Mouse (Mus musculus) liver, embryonic 13.5 days (tissue): ENCODE measurements around the gene Tbx2. TPM values are rescaled to one million over a fixed set of nuclear protein-coding genes. Genes with fewer than 3 reads are reported as not detected.
A peak's percentile ranks its signal among the peaks of the same experiment; 100 is the strongest.

Experiments
- ATAC-seq: fragments of 200-750 bp; cut with Nextera tagmentation; 2 replicates; pipeline ENCODE4 v1.8.0; 2017; ENCODE audit warnings: low read depth, mild to moderate bottlenecking, moderate number of reproducible peaks, moderate library complexity
- DNase-seq: peaks from one replicate; pipeline ENCODE4 v3.0.0; 2022
- H3K27ac ChIP-seq: fragments of 300-500 bp; sonication (generic); 2 replicates; pipeline ENCODE4 v1.5.1; 2015; ENCODE audit warnings: moderate library complexity, mild to moderate bottlenecking, inconsistent platforms
- H3K27me3 ChIP-seq: fragments of 300-500 bp; sonication (generic); 2 replicates; pipeline ENCODE4 v1.6.1; 2015; ENCODE audit warnings: mild to moderate bottlenecking, inconsistent platforms
- H3K36me3 ChIP-seq: fragments of 300-500 bp; sonication (generic); 2 replicates; pipeline ENCODE4 v1.6.1; 2015; ENCODE audit warnings: mild to moderate bottlenecking, inconsistent platforms
- H3K4me1 ChIP-seq: fragments of 300-500 bp; sonication (generic); replicated peaks from 2 replicates; pipeline ENCODE4 v1.6.1; 2015; ENCODE audit warnings: inconsistent platforms
- H3K4me2 ChIP-seq: fragments of 300-500 bp; sonication (generic); 2 replicates; pipeline ENCODE4 v1.6.1; 2015; ENCODE audit warnings: inconsistent platforms, mild to moderate bottlenecking, moderate library complexity
- H3K4me3 ChIP-seq: fragments of 300-500 bp; sonication (generic); replicated peaks from 2 replicates; pipeline ENCODE4 v1.5.1; 2015; ENCODE audit warnings: mild to moderate bottlenecking, inconsistent platforms
- H3K9ac ChIP-seq: fragments of 300-500 bp; sonication (generic); 2 replicates; pipeline ENCODE4 v1.6.1; 2015; ENCODE audit warnings: mild to moderate bottlenecking, inconsistent platforms
- H3K9me3 ChIP-seq: fragments of 300-500 bp; sonication (generic); replicated peaks from 2 replicates; pipeline ENCODE4 v1.6.1; 2016; ENCODE audit warnings: inconsistent platforms
- WGBS: fragments of 180-500 bp; shearing (Covaris S2); methylation state at CpG from one replicate; pipeline ENCODE4 v1.1.7; 2015; ENCODE audit not compliant: insufficient replicate concordance; 5-methylcytosine and 5-hydroxymethylcytosine counted together
- polyA plus RNA-seq: library from polyadenylated mRNA; unstranded; fragments of >200 nt; fragmentation: Nextera tagmentation; extraction: Ambion mirVana; gene quantifications from 2 replicates; pipeline ENCODE4 v1.2.1, GENCODE M21; 2015

Tbx2 gene
- polyA plus RNA-seq, 1 experiment from 2014 or later, result 0.25 TPM

GRCm38 (mm10) chr11:85835753-85836522, 3.6 kb downstream of the Tbx2 start:
- H3K9ac ChIP-seq, result no peak overlapping the region

GRCm38 (mm10) chr11:85836523-85837290, 4.4 kb downstream of the Tbx2 start:
- Histone ChIP-seq H3K27me3 (peaks cover 100% of the 10 kb centered on the region), H3K4me2 (peak overlapping the region; percentile 28)

More at GRCm38 (mm10) chr11:85835753-85836522, 3.6 kb downstream of the Tbx2 start:
- no peaks in the 10 kb centered on the region for H3K9me3 ChIP-seq
- no peaks in the 10 kb centered on the region for H3K36me3 ChIP-seq
- peaks cover 100% of the 10 kb centered on the region for H3K27me3 ChIP-seq
- H3K4me2 ChIP-seq, result no peak overlapping the region
- H3K4me3 ChIP-seq, result no peak overlapping the region; the same call in 1 of the 2 replicates
- 14% methylated on average over 16 of the region's 16 CpGs for WGBS
- H3K27ac ChIP-seq, result no peak overlapping the region
- DNase-seq, result no peak
- H3K4me1 ChIP-seq, result peaks cover 33% of the 10 kb centered on the region
- ATAC-seq, result no peak

GRCm38 (mm10) chr11:85837291-85837647, 4.9 kb downstream of the Tbx2 start:
- no peak overlapping the region for H3K9ac ChIP-seq
- H3K36me3 ChIP-seq, result no peaks in the 10 kb centered on the region
- H3K4me2 ChIP-seq, result peak overlapping the region; percentile 28
- H3K9me3 ChIP-seq, result no peaks in the 10 kb centered on the region
- peaks cover 100% of the 10 kb centered on the region for H3K27me3 ChIP-seq
- 4% methylated on average over 18 of the region's 18 CpGs for WGBS
- H3K4me3 ChIP-seq, result peak overlapping the region; percentile 18
- DNase-seq (no peak), ATAC-seq (no peak)
- no peak overlapping the region for H3K27ac ChIP-seq
- H3K4me1 ChIP-seq, result peaks cover 28% of the 10 kb centered on the region

More at GRCm38 (mm10) chr11:85836523-85837290, 4.4 kb downstream of the Tbx2 start:
- no peaks in the 10 kb centered on the region for H3K9me3 ChIP-seq
- H3K27ac ChIP-seq, result no peak overlapping the region
- peak overlapping the region; percentile 18 for H3K4me3 ChIP-seq
- H3K9ac ChIP-seq, result no peak overlapping the region
- H3K36me3 ChIP-seq, result no peaks in the 10 kb centered on the region
- peaks cover 29% of the 10 kb centered on the region for H3K4me1 ChIP-seq
- DNase-seq (no peak), ATAC-seq (no peak)
- 6% methylated on average over 32 of the region's 32 CpGs for WGBS

GRCm38 (mm10) chr11:85837648-85838423, 5.5 kb downstream of the Tbx2 start:
- Histone ChIP-seq H3K9me3 (no peaks in the 10 kb centered on the region), H3K36me3 (no peaks in the 10 kb centered on the region), H3K4me3 (peak overlapping the region; percentile 18), H3K27me3 (peaks cover 100% of the 10 kb centered on the region), H3K4me1 (peaks cover 27% of the 10 kb centered on the region), H3K4me2 (peak overlapping the region; percentile 28), H3K9ac (peak overlapping the region; percentile 23; the same call in 1 of the 2 replicates), H3K27ac (no peak overlapping the region)
- DNase-seq (no peak), ATAC-seq (no peak)
- WGBS, result 2% methylated on average over 67 of the region's 67 CpGs

GRCm38 (mm10) chr11:85838424-85839257, 6.3 kb downstream of the Tbx2 start:
- WGBS, result 12% methylated on average over 20 of the region's 20 CpGs
- no peak overlapping the region for H3K27ac ChIP-seq
- no peak for ATAC-seq
- H3K36me3 ChIP-seq, result no peaks in the 10 kb centered on the region
- DNase-seq, result no peak
- H3K9me3 ChIP-seq, result no peaks in the 10 kb centered on the region
- peaks cover 29% of the 10 kb centered on the region for H3K4me1 ChIP-seq
- H3K4me3 ChIP-seq, result peak overlapping the region; percentile 18
- H3K9ac ChIP-seq, result no peak overlapping the region
- peak overlapping the region; percentile 28; the same call in 1 of the 2 replicates for H3K4me2 ChIP-seq
- H3K27me3 ChIP-seq, result peaks cover 100% of the 10 kb centered on the region

- no peak for DNase-seq
- peaks cover 100% of the 10 kb centered on the region for H3K27me3 ChIP-seq
- H3K36me3 ChIP-seq, result no peaks in the 10 kb centered on the region
- H3K27ac ChIP-seq, result no peak overlapping the region
- 16% methylated on average over 7 of the region's 7 CpGs for WGBS
- peaks cover 37% of the 10 kb centered on the region for H3K4me1 ChIP-seq
- no peak overlapping the region for H3K4me2 ChIP-seq
- no peak overlapping the region for H3K4me3 ChIP-seq
- no peak overlapping the region for H3K9ac ChIP-seq
- no peaks in the 10 kb centered on the region for H3K9me3 ChIP-seq
- no peak for ATAC-seq
Observed at GRCm38 (mm10) chr11:85839258-85840030, 7.1 kb downstream of the Tbx2 start.

GRCm38 (mm10) chr11:85840031-85840802, 7.9 kb downstream of the Tbx2 start:
- H3K4me2 ChIP-seq, result peak overlapping the region; percentile 28; the same call in 1 of the 2 replicates
- WGBS, result 9% methylated on average over 27 of the region's 27 CpGs

GRCm38 (mm10) chr11:85840803-85841145, 8.4 kb downstream of the Tbx2 start:
- peaks cover 100% of the 10 kb centered on the region for H3K27me3 ChIP-seq
- H3K36me3 ChIP-seq, result no peaks in the 10 kb centered on the region
- H3K4me2 ChIP-seq, result peak overlapping the region; percentile 28; the same call in 1 of the 2 replicates
- H3K4me1 ChIP-seq, result peaks cover 39% of the 10 kb centered on the region
- H3K9ac ChIP-seq, result no peak overlapping the region
- no peaks in the 10 kb centered on the region for H3K9me3 ChIP-seq
- ATAC-seq (no peak), DNase-seq (no peak)
- H3K27ac ChIP-seq, result no peak overlapping the region
- 3% methylated on average over 21 of the region's 21 CpGs for WGBS
- H3K4me3 ChIP-seq, result peak overlapping the region; percentile 20

More at GRCm38 (mm10) chr11:85840031-85840802, 7.9 kb downstream of the Tbx2 start:
- DNase-seq (no peak), ATAC-seq (no peak)
- Histone ChIP-seq H3K36me3 (no peaks in the 10 kb centered on the region), H3K27ac (no peak overlapping the region), H3K9me3 (no peaks in the 10 kb centered on the region), H3K27me3 (peaks cover 100% of the 10 kb centered on the region), H3K4me3 (peak overlapping the region; percentile 20), H3K4me1 (peaks cover 39% of the 10 kb centered on the region), H3K9ac (no peak overlapping the region)

GRCm38 (mm10) chr11:85841211-85841681, 8.9 kb downstream of the Tbx2 start:
- 5% methylated on average over 8 of the region's 8 CpGs for WGBS
- no peak overlapping the region for H3K9ac ChIP-seq
- peaks cover 39% of the 10 kb centered on the region for H3K4me1 ChIP-seq
- peak overlapping the region; percentile 77; the same call in 1 of the 2 replicates for H3K4me2 ChIP-seq
- no peaks in the 10 kb centered on the region for H3K36me3 ChIP-seq
- DNase-seq (no peak), ATAC-seq (no peak)
- H3K9me3 ChIP-seq, result no peaks in the 10 kb centered on the region
- peaks cover 100% of the 10 kb centered on the region for H3K27me3 ChIP-seq
- no peak overlapping the region for H3K27ac ChIP-seq
- H3K4me3 ChIP-seq, result no peak overlapping the region
